Mouse (Mus musculus) lung, adult 18-20 months (tissue): Measurements from ENCODE around the gene Tnr.

Experiments used
- DNase-seq, 2 experiments: peaks; one replicate each; pipeline ENCODE4 v3.0.0; 2022; ENCODE audit warnings: mixed read lengths in 2 of 2

Tnr gene

GRCm38 (mm10) chr1:159523578-159523977 lies at the start of gene Tnr:
Gene Tnr (plus strand): TSS chr1:159523769.
- DNase-seq: peak in 1 of 2 experiments; percentile 3

- no peak for DNase-seq
Measured at GRCm38 (mm10) chr1:159489853-159490435, 33.6 kb upstream of the Tnr start.

- no peak for DNase-seq
Measured at GRCm38 (mm10) chr1:159492536-159492935, 31.0 kb upstream of the Tnr start.

- DNase-seq: no peak
Measured at GRCm38 (mm10) chr1:159493720-159494499, 29.7 kb upstream of the Tnr start.

GRCm38 (mm10) chr1:159498236-159498635 lies 25.3 kb upstream of the Tnr start:
- DNase-seq: no peak

- DNase-seq: no peak
Measured at GRCm38 (mm10) chr1:159499806-159500460, 23.6 kb upstream of the Tnr start.

- DNase-seq: no peak
Measured at GRCm38 (mm10) chr1:159501911-159502310, 21.7 kb upstream of the Tnr start.

- DNase-seq: no peak
Measured at GRCm38 (mm10) chr1:159510667-159511066, 12.9 kb upstream of the Tnr start.

- no peak for DNase-seq
Measured at GRCm38 (mm10) chr1:159517647-159518046, 5.9 kb upstream of the Tnr start.

GRCm38 (mm10) chr1:159519206-159519605 lies 4.4 kb upstream of the Tnr start:
- no peak for DNase-seq

GRCm38 (mm10) chr1:159523069-159523468 lies 500 bp upstream of the Tnr start:
- DNase-seq: no peak

GRCm38 (mm10) chr1:159524051-159524549 lies 531 bp downstream of the Tnr start:
- peak; percentile 11 to 50 for DNase-seq

GRCm38 (mm10) chr1:159532841-159533569 lies 9.4 kb downstream of the Tnr start:
- no peak for DNase-seq

- DNase-seq: no peak
Measured at GRCm38 (mm10) chr1:159535582-159535981, 12.0 kb downstream of the Tnr start.

- DNase-seq: no peak
Measured at GRCm38 (mm10) chr1:159537541-159537940, 14.0 kb downstream of the Tnr start.

GRCm38 (mm10) chr1:159538076-159538475 lies 14.5 kb downstream of the Tnr start:
- DNase-seq: no peak

- no peak for DNase-seq
Measured at GRCm38 (mm10) chr1:159545470-159546145, 22.0 kb downstream of the Tnr start.

- no peak for DNase-seq
Measured at GRCm38 (mm10) chr1:159551036-159551435, 27.5 kb downstream of the Tnr start.

GRCm38 (mm10) chr1:159551591-159552442 lies 28.2 kb downstream of the Tnr start:
- DNase-seq: no peak

- no peak for DNase-seq
Measured at GRCm38 (mm10) chr1:159561616-159562015, 38.0 kb downstream of the Tnr start.

GRCm38 (mm10) chr1:159565129-159565528 lies 41.6 kb downstream of the Tnr start:
- DNase-seq: no peak
